Mouse (Mus musculus): Measurements from ENCODE around the gene Bcl2l12. TPM values are rescaled to one million over a fixed set of nuclear protein-coding genes. Genes with fewer than 3 reads are reported as not detected.

The Bcl2l12 gene
- total and polyA plus RNA-seq, 3 experiments: 16.6 to 24.6 TPM; not detected in 1

- H3K4me3 ChIP-seq (ENCODE audit: control insufficient read depth in 1 of 2, insufficient read depth in 1 of 2, low read depth in 2 of 2, low read length in 2 of 2): no peak overlapping the region
- peaks cover 0 to 6% of the 10 kb centered on the region in 2 experiments; a peak in 3 of 4 replicates for H3K36me3 ChIP-seq (ENCODE audit: control insufficient read depth in 1 of 2, insufficient read depth in 2 of 2, low read length in 2 of 2)
Measured at GRCm38 (mm10) chr7:44975117-44975419, 23.4 kb downstream of the Bcl2l12 start.

GRCm38 (mm10) chr7:44974383-44975116, 24.0 kb downstream of the Bcl2l12 start, which contains the start of gene Cpt1c:
Gene Cpt1c (minus strand): TSS chr7:44974851.
- Histone ChIP-seq H3K9ac (ENCODE audit: control insufficient read depth, low read depth, low read length, poor library complexity, severe bottlenecking) (no peak within 1 kb of the TSS; the same call in 1 of the 2 replicates), H3K4me3 (ENCODE audit: control insufficient read depth in 1 of 2, insufficient read depth in 1 of 2, low read depth in 2 of 2, low read length in 2 of 2) (peak within 1 kb of the TSS in 1 of 2 experiments; percentile 11; a peak in 1 of 4 replicates), H3K27ac (ENCODE audit: control insufficient read depth, low read depth, low read length) (no peak within 1 kb of the TSS), H3K79me2 (ENCODE audit: control insufficient read depth, insufficient read depth, low read length, poor library complexity) (no peaks in the 10 kb centered on the region), H3K4me1 (ENCODE audit: control insufficient read depth in 1 of 2, insufficient read depth in 2 of 2, low read length in 2 of 2) (peaks cover 0 to 8% of the 10 kb centered on the region in 2 experiments; a peak in 1 of 4 replicates), H3K36me3 (ENCODE audit: control insufficient read depth in 1 of 2, insufficient read depth in 2 of 2, low read length in 2 of 2) (peaks cover 0 to 5% of the 10 kb centered on the region in 2 experiments; a peak in 3 of 4 replicates), H3K9me3 (replicated peaks; ENCODE audit: insufficient read depth, low read length) (no peaks in the 10 kb centered on the region), H3K27me3 (ENCODE audit: control insufficient read depth in 1 of 2, insufficient read depth in 2 of 2, low read length in 2 of 2) (no peaks in the 10 kb centered on the region)
- peak; percentile 75 for DNase-seq (ENCODE audit: low read depth, low spot score)
- no peak for TF ChIP-seq ETS1 (IDR thresholded peaks at IDR 0.05; ENCODE audit: low read depth, low read length)
- no peak for TF ChIP-seq E2F4 (IDR thresholded peaks at IDR 0.05; ENCODE audit: borderline replicate concordance, low read depth, low read length)
- TF ChIP-seq CHD2 (IDR thresholded peaks at IDR 0.05; ENCODE audit: low read length): no peak
- TF ChIP-seq NRF1 (IDR thresholded peaks at IDR 0.05; ENCODE audit: insufficient read depth, low read depth, low read length, poor library complexity, severe bottlenecking): peak; percentile 70
- TF ChIP-seq NELFE (IDR thresholded peaks at IDR 0.05; ENCODE audit: low read depth, low read length): peak; percentile 20; the same call in 1 of the 2 replicates
- no peak for TF ChIP-seq HCFC1 (IDR thresholded peaks at IDR 0.05; ENCODE audit: low read depth, low read length)
- TF ChIP-seq UBTF (IDR thresholded peaks at IDR 0.05; ENCODE audit: borderline replicate concordance, insufficient read depth, low read depth, low read length): no peak
- no peak for TF ChIP-seq BHLHE40 (IDR thresholded peaks at IDR 0.05; ENCODE audit: borderline replicate concordance, low read depth, low read length)
- TF ChIP-seq MAX (IDR thresholded peaks at IDR 0.05; ENCODE audit: low read length): no peak
- TF ChIP-seq TBP (IDR thresholded peaks at IDR 0.05; ENCODE audit: low read depth, low read length): no peak
- no peak for TF ChIP-seq MEF2A (IDR thresholded peaks at IDR 0.05; ENCODE audit: extremely low read depth, insufficient replicate concordance, low read depth, low read length, poor library complexity, severe bottlenecking)
- TF ChIP-seq MXI1 (IDR thresholded peaks at IDR 0.05; ENCODE audit: low read depth, low read length): no peak
- no peak for TF ChIP-seq POLR2AphosphoS5 (IDR thresholded peaks at IDR 0.05; ENCODE audit: borderline replicate concordance, low read depth, low read length)
- no peak for TF ChIP-seq MAZ (IDR thresholded peaks at IDR 0.05; ENCODE audit: low read depth, low read length)
- TF ChIP-seq SMC3 (IDR thresholded peaks at IDR 0.05; ENCODE audit: low read depth, low read length): peak; percentile 5; the same call in 1 of the 2 replicates
- TF ChIP-seq MAFK (IDR thresholded peaks at IDR 0.05; ENCODE audit: borderline replicate concordance, low read depth, low read length): no peak
- peak; percentile 35; the same call in 1 of the 2 replicates for TF ChIP-seq MYB (IDR thresholded peaks at IDR 0.05; ENCODE audit: low read depth, low read length)
- no peak for TF ChIP-seq ELF1 (IDR thresholded peaks at IDR 0.05; ENCODE audit: low read depth, low read length)
- TF ChIP-seq GABPA (IDR thresholded peaks at IDR 0.05; ENCODE audit: low read depth, low read length): no peak
- no peak for TF ChIP-seq ZC3H11A (IDR thresholded peaks at IDR 0.05; ENCODE audit: low read depth, low read length)
- no peak; a peak in 1 of 4 replicates for TF ChIP-seq EP300 (IDR thresholded peaks at IDR 0.05; ENCODE audit: low read depth in 1 of 2, low read length in 2 of 2)
- TF ChIP-seq USF2 (IDR thresholded peaks at IDR 0.05; ENCODE audit: borderline replicate concordance in 1 of 2, insufficient read depth in 1 of 2, low read depth in 1 of 2, low read length in 2 of 2): no peak
- TF ChIP-seq POLR2AphosphoS2 (IDR thresholded peaks at IDR 0.05; ENCODE audit: low read length): peak; percentile 76; the same call in 1 of the 2 replicates
- no peak for TF ChIP-seq SIN3A (IDR thresholded peaks at IDR 0.05; ENCODE audit: low read length)
- TF ChIP-seq RCOR1 (IDR thresholded peaks at IDR 0.05; ENCODE audit: low read depth, low read length): no peak
- no peak for TF ChIP-seq JUND (IDR thresholded peaks at IDR 0.05; ENCODE audit: low read depth, low read length)
- no peak for TF ChIP-seq ZKSCAN1 (IDR thresholded peaks at IDR 0.05; ENCODE audit: low read depth, low read length)
- no peak for TF ChIP-seq ZMIZ1 (IDR thresholded peaks at IDR 0.05; ENCODE audit: low read depth, low read length)
- TF ChIP-seq GATA1 (IDR thresholded peaks at IDR 0.05; ENCODE audit: low read depth, low read length): no peak

More at GRCm38 (mm10) chr7:44975117-44975419, 23.4 kb downstream of the Bcl2l12 start:
- no peak overlapping the region for H3K27ac ChIP-seq (ENCODE audit: control insufficient read depth, low read depth, low read length)
- H3K9me3 ChIP-seq (replicated peaks; ENCODE audit: insufficient read depth, low read length): no peaks in the 10 kb centered on the region
- no peak for TF ChIP-seq KAT2A (conservative IDR thresholded peaks at IDR 0.05; ENCODE audit: low read depth, low read length)
- DNase-seq (ENCODE audit: low read depth, low spot score): no peak
- no peaks in the 10 kb centered on the region for H3K79me2 ChIP-seq (ENCODE audit: control insufficient read depth, insufficient read depth, low read length, poor library complexity)
- H3K27me3 ChIP-seq (ENCODE audit: control insufficient read depth in 1 of 2, insufficient read depth in 2 of 2, low read length in 2 of 2): no peaks in the 10 kb centered on the region
- peaks cover 0 to 8% of the 10 kb centered on the region in 2 experiments; a peak in 1 of 4 replicates for H3K4me1 ChIP-seq (ENCODE audit: control insufficient read depth in 1 of 2, insufficient read depth in 2 of 2, low read length in 2 of 2)
- H3K9ac ChIP-seq (ENCODE audit: control insufficient read depth, low read depth, low read length, poor library complexity, severe bottlenecking): no peak overlapping the region; the same call in 1 of the 2 replicates
